Mouse (Mus musculus): ENCODE data around the gene Olfr782. TPM values are rescaled to one million over a fixed set of nuclear protein-coding genes. Genes with fewer than 3 reads are reported as not detected.
"Not testable (repeated sequence)": the region's sequence is repeated elsewhere in the genome, so short reads cannot be mapped to it uniquely, and the experiment has no call there.

Olfr782 gene
- total RNA-seq (2021), result not detected
- long read RNA-seq, experiment 1, result 0 reads
- long read RNA-seq, experiment 2, result 0 reads

DNA sequence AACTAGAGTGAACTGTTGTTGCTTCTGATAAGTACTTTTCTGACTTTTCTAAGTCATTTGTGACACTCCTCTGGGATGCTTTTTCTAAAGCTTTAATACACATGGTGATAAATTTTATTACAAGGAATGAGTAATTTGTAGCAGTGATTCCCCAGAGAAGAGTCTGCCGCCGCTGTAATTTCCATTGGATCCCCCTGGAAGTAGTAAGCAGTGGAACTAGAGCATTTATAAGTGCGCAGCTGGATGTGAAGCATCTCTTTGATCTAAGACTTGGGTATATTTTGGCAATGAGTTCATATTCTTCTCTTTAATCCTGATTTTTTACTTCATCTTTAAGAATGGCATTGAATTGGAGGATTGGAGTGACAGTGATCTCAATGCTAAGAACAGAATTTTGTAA, at the start of gene Olfr782:
Olfr782 (plus strand) TSS at position 301 of the 400 bp plus-strand sequence.
- DNase-seq, result no peak
- intact Hi-C loops (cut with DNase I), result no loop called here

- intact Hi-C loops (cut with DNase I); DNase-seq: not testable (repeated sequence)
Observed at GRCm38 (mm10) chr10:129312973-129313372, 35.7 kb upstream of the Olfr782 start.

GRCm38 (mm10) chr10:129313521-129313920, 35.1 kb upstream of the Olfr782 start:
- intact Hi-C loops (cut with DNase I); DNase-seq: not testable (repeated sequence)

- no peak for DNase-seq
- intact Hi-C loops (cut with DNase I), result no loop called here
Observed at GRCm38 (mm10) chr10:129317817-129318216, 30.8 kb upstream of the Olfr782 start, which contains the start of gene Olfr780. Gene Olfr780 (plus strand): TSS chr10:129318117.

GRCm38 (mm10) chr10:129328554-129328953, 20.1 kb upstream of the Olfr782 start, which contains the start of gene Olfr781:
Gene Olfr781 (plus strand): TSS chr10:129328854.
- intact Hi-C loops (cut with DNase I), result no loop called here

DNA sequence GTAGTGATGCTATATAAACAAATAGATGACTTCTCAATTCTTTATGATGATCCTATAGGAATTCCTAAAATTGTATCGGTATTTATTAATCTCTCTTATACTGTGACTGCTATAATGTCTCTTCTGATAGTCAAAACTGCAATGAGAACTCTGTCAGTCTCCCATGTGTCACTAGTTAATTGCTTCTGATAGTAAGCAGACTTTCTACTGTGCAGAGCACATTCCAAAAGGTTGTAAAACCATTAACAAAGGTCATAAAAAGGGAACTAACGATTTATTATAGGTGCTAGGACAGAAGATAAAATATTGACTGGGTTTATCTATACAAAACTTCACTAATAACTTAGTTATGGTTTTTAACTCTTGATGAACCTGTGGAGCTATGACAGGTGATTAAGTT, 3.8 kb downstream of the Olfr782 start:
- intact Hi-C loops (cut with DNase I); DNase-seq: not testable (repeated sequence)

More at GRCm38 (mm10) chr10:129328554-129328953, 20.1 kb upstream of the Olfr782 start, which contains the start of gene Olfr781:
- DNase-seq, result no peak

DNA sequence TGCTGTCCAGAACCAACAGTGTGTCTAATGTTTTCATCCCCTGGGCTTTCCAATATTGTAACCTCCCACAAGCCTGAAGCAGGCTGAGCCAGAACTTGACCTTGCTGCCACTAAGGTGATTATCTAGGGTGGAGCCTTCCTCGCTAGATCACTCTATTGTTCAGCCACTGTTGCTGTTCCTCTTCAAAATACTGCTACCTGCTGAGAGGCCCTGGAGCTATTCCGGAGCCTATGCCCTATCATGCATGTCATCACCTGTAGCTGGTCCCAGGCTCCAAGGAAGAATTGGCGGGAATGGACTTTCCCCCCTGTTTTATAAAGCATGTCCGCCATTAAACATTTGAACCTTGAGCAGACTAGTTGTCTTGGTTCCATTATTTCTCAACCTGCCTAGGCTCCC, 7.8 kb downstream of the Olfr782 start:
- intact Hi-C loops (cut with DNase I), result not testable (repeated sequence)

GRCm38 (mm10) chr10:129357307-129357706, 8.7 kb downstream of the Olfr782 start:
- intact Hi-C loops (cut with DNase I), result no loop called here
- no peak for DNase-seq

More for the DNA sequence above, 7.8 kb downstream of the Olfr782 start:
- DNase-seq, result not testable (repeated sequence)

DNA sequence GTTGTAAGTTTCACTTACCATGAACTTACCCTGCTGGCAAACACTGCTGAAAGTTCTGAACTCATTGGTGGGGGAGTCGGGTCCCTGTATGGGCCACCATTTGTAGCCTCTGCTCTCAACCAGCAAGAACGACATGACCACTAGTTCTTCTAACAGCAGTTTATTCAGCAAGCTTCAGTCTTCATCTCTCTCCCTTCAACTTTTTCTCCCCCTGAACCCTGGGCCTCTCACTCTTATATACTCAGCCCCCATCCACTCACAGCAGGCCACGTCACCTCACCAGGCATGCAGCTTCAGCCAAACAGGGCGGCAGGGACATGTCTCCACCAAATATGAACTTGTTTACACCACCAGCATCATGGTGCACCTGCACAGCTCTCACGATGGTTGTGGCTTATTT, 25.4 kb downstream of the Olfr782 start:
- intact Hi-C loops (cut with DNase I), result not testable (repeated sequence)

GRCm38 (mm10) chr10:129383783-129384182, 35.1 kb downstream of the Olfr782 start, which contains the start of gene Olfr784:
Gene Olfr784 (plus strand): TSS chr10:129384083.
- intact Hi-C loops (cut with DNase I), result no loop called here

More for the DNA sequence above, 25.4 kb downstream of the Olfr782 start:
- DNase-seq, result not testable (repeated sequence)

GRCm38 (mm10) chr10:129400892-129401291, 52.2 kb downstream of the Olfr782 start:
- DNase-seq, result no peak
- intact Hi-C loops (cut with DNase I), result no loop called here

More at GRCm38 (mm10) chr10:129383783-129384182, 35.1 kb downstream of the Olfr782 start, which contains the start of gene Olfr784:
- DNase-seq, result no peak

Other genes starting within 250 kb of the Olfr782 start
- not detected for gene Olfr768, start 249.5 kb upstream of the Olfr782 start, total RNA-seq (2021)
- gene Olfr769, start 231.0 kb upstream of the Olfr782 start, total RNA-seq (2021), result not detected
- not detected for gene Olfr770, start 209.9 kb upstream of the Olfr782 start, total RNA-seq (2021)
- gene Olfr771, start 184.1 kb upstream of the Olfr782 start, total RNA-seq (2021), result not detected
- not detected for gene Olfr772, start 170.9 kb upstream of the Olfr782 start, total RNA-seq (2021)
- not detected for gene Olfr773, start 161.4 kb upstream of the Olfr782 start, total RNA-seq (2021)
- gene Olfr774, start 112.6 kb upstream of the Olfr782 start, total RNA-seq (2021), result not detected
- not detected for gene Olfr775, start 100.4 kb upstream of the Olfr782 start, total RNA-seq (2021)
- not detected for gene Olfr776, start 89.7 kb upstream of the Olfr782 start, total RNA-seq (2021)
- gene Olfr777, start 77.4 kb upstream of the Olfr782 start, total RNA-seq (2021), result not detected
- not detected for gene Olfr780, start 30.7 kb upstream of the Olfr782 start, total RNA-seq (2021)
- not detected for gene Olfr781, start 20.0 kb upstream of the Olfr782 start, total RNA-seq (2021)
- gene Olfr784, start 35.2 kb downstream of the Olfr782 start, total RNA-seq (2021), result under 1 TPM in 1 of 2 experiments, not detected in 1; 0.10 TPM
- not detected for gene Olfr785, start 56.6 kb downstream of the Olfr782 start, total RNA-seq (2021)
- not detected for gene Olfr786, start 78.5 kb downstream of the Olfr782 start, total RNA-seq (2021)
- not detected for gene Olfr787, start 113.0 kb downstream of the Olfr782 start, total RNA-seq (2021)
- gene Olfr788, start 122.1 kb downstream of the Olfr782 start, total RNA-seq (2021), result not detected
- not detected for gene Olfr789, start 135.9 kb downstream of the Olfr782 start, total RNA-seq (2021)
- not detected for gene Olfr790, start 149.6 kb downstream of the Olfr782 start, total RNA-seq (2021)
- gene Olfr791, start 172.9 kb downstream of the Olfr782 start, total RNA-seq (2021), result not detected
- gene Olfr792, start 190.3 kb downstream of the Olfr782 start, total RNA-seq (2021), result not detected
- gene Olfr794, start 218.8 kb downstream of the Olfr782 start, total RNA-seq (2021), result not detected

Data from gastrocnemius, postnatal 36 days (tissue).